Mouse (Mus musculus) kidney, postnatal 14 days (tissue): ENCODE results near the gene Faim2.

Source experiments
- DNase-seq: peaks from one replicate; pipeline ENCODE4 v3.0.0; 2022; ENCODE audit warnings: mixed read lengths

The Faim2 gene

DNA sequence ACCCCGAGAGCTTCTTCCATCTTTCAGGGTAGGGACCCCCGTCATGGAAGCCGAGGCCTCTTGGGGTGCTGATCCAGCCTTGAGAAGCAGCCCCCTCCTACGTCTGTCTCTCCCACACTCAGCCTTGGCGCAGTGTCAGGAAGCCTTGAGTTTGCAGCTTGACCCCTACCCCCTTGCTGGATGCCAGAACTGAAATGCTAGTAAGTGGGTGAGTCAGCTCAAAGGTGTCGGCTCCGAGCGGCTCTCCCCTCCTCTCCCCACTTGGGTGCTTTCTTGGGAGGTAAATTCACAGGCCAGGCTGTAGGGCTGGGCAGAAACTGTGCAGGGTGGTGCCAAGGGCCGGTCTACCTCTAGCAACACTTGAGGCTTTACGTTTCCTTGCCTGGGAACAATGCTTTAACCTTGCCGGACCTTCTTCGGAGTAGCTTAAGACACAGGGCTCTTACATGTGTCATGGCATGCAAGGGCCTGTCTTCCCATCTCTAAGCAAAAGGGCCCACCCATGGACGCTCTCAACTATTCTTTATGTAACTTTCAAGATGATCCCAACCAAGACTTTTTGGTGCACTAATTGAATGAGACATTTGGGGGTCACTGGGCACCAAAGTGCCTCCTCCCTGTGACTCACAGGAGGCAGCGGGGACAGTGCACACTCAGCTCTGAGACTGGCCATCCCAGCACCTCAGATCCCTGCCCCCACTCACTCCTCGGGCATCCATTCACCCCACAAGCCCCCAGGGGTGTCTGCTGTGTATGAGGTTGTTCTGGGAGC lies 22.5 kb downstream of the Faim2 start:
- peak; percentile 28 for DNase-seq

DNA sequence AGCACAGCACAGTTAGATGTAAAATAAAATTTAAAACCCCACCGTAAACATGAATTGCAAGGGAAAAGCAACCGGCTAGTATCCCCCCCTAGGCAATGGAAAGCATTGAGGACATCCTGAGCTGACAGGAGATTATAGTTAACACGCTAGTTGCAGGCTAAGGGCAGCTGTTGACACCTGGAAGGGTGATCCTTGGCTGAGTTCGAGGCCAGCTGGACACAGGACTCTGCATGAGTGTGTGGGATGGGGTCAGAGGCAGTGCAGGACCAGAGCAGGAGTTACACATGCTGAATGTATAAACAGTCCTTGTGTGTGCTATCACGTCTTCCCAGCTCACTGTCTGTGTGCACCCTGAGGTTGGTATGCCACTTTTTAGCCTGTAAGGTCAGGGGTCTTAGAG lies 24.7 kb downstream of the Faim2 start:
- DNase-seq = no peak

DNA sequence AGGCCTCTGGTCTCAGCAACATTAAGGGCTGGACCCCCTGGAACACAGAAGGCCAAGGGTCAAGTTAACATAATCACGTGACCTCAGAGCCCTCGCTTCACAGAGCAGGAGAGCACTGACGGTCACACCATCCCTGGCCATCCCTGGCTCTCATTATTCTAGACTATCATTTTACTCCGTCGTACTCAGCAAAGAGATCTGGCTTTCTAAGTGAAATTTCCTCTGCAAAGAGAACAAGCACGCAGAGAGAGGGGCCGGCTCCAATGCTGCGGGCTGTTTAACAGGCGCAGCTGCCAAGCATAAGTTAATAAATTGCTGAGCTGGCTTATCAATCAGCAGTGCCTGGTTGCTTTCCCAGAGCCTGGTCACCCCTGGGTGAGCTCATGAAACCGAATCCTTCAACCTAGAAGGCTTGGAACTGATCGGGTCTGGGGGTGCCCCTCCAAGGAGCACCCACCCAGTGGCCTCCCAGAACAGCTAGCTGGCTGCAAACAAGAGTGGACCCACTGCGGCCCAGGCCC lies 25.6 kb downstream of the Faim2 start:
- peak; percentile 52 for DNase-seq

DNA sequence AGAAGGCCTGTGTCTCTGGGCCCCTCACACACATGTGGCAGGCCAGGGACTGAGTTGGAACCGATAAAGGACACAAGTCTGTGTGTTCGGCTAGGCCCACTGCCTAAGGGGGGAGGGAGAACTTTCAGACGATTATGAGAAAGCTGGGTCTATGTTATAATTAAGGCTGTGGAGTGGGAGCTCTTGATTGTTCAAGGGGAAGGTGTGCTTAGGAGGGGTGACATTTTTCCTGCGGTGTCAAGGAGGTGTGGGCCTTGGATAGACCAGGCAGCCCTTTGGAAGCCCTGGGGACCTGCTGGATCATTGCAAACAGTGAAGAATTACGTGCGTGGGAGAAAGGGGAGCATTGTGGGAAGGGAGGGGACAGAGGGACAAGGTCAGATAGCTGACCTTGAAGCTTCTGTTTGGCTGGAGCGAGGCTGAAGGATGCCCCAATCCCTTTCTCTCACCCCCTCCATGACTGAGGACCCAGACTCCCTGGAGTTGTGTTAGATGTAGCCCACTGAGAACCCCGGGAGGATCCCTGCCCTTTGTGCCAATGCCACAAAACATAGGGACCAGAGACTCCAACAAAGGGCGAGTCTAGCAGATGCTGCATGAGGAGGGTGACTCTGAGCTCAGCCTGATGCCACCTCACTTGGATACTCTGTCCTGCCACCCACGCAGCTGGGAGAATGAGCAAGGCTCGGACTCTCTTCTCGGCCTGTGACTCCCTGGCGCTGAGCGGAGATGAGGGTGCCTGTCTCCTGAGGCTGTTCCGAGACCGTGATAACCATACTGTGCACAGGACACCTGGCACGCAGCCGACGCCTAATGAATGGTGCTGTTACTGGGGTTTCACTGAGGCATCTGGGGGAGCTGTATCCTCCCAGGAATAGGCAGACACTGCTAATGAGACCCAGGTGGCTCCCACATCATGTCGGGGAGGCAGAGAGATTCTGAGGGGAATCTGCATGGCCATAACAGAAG lies 26.4 kb downstream of the Faim2 start:
- no peak for DNase-seq

DNA sequence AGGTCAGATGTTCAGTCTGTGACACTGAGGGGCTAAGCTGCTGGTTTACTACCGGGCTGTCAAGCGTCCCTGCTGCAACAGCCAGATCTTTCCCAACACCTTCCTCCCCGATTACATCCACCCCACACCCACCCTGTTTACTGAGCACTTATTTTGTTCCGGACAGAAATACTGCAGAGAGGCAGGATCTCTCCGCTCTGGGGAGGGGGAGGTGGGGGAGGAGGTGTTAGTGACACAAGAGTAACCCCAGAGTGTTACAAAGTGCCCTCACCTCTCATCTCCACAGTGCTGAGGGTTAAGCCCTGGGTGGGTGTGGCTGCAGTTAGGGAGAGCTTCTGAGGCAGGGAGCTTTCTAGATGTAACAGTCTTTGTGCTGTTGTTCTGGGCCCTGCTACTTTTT lies 27.6 kb downstream of the Faim2 start:
- no peak for DNase-seq

DNA sequence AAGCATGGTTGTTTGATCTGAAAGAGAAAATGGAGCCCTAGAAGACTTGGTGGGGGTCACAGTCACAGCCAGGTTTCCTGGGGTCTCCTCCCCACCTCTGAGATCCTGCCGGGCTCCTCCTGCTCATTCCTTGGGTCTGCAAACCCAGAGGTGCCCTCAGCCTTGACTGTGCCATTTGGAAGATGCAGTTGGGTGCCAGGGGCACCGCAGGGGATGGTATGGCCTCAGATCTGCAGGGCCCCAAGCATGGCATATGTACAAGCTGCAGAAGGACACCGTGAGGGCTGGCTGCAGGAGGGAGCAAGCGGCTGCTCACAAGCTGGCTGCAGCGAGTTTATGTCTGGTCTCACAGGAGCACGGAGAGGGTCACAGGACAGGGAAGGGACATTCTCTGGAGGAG lies 28.2 kb downstream of the Faim2 start:
- no peak for DNase-seq

DNA sequence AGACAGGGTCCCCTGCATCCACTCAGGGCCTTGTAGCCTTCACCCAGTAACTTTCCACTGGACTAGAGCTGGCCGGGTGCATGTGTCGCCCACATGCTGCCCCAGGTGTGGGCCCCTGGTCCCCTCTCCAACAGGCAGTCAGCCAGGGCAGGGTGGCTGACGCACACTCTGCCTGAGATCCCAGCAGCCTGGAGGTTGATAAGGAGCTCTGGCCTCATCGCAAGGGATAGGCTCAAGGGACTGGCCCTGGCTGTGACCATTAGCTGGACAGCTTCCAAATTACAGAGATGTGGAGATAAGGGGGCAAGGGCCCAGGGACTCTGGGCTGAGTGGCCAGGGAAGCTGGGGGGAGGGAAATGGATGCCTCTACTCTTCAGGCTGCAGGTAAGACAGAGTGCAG lies 29.2 kb downstream of the Faim2 start:
- DNase-seq = peak; percentile 70

DNA sequence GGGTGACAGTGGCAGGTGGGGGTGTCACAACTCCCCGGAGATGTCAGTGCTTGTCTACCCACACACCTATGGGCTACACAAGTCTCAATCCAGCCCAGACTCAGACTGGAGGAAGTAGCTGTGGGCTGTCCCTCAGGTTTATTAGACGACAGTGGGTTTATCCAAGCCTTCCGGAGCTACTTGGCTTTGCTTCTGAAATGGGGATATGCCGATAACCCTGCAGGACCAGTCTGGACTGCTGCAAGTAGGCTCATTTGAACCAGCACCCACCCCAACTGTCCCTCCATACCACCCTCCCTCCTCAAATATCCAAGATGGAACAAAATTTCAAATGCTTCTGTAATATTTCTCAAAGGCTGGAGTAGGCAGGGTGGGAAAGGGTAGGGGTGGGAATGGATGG lies 29.6 kb downstream of the Faim2 start:
- no peak for DNase-seq

DNA sequence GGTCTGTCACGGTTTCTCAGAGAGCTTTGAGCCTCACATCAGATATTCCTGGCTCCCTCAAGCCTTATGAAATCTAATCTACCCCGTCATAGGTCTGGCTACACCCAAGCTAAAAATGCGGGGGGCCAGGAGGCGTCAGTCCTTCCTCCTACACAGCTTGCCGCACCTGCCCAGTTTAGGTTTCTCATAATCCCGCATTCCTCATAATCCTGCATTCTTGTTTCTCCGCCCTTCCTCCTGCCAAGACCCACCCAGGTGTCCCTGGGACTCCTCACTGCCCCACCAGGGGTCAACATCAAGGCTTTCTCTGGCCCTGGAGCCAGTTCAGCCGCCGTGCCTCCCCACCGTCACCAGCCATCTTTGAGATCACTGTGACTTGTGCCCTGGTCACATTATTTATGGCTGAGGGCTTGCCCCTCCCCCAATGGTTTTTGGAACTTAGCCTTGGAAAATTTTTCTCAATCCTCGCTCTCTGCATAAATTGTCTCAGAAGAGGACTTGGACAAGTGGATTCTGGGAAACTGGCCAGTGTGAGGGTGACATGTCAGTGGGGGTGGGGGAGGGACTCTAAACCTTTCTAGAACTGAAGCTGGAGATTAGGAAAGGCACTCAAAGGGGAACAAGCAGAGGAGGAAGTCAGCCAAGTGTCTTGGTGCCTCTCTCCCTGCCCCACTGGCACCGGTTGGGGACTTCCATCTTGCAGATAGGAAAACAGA lies 30.3 kb downstream of the Faim2 start:
- DNase-seq = peak; percentile 89

DNA sequence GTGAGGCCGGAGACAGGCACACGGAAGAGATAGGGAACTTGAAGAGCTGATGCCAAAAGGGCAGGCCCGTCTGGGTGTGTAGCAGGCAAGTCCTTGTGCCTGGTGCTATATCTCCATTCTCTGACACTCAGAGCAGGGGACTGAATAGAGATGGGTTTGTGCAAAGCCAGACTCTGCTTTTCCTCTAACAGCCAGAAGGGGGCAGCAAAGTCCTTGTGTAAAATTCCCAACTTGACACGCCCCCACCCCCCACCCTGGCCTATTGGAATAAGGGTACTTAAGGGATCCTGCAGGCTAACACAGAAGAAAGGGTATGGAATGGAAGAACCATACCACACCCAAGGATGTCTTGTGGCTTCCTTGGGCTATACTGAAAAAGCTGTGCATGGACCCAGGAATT lies 30.9 kb downstream of the Faim2 start:
- DNase-seq = peak; percentile 69

DNA sequence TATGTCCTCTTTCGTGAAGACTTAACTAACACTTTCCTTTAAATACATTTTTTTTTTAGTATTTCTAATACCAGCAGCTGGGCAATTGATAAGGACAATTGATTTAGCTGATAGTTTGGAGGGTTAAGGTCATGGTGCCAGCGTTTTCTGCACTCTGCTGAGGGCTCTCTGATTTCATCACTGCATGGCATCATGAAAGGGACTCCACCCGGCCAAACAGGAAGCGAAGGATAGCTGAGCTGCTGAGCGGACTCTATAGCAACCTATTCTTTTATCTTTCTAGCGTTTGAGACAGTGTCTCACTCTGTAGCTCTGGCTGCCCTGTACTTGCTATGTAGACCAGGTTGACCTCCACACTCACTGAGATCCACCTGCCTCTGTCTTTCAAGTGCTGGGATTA lies 43.2 kb downstream of the Faim2 start:
- no peak for DNase-seq

DNA sequence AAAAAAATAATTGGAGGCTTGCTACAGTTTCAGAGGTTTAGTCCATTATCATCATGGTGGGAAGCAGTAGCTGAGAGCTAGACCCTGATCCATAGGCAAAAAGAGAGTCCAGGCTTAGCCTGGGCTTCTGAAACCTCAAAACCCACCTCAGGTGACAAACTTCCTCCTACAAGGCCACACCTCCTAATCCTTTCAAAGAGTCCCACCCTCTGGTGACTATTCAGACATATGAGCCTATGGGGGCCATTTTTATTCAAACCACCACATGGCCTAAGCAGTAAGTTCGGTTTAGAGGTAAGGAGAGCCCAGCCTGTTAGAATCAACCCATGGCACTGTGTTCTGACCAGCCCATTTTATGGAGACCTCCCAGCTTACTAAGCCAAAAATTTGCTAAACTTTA lies 52.2 kb downstream of the Faim2 start:
- DNase-seq = no peak

DNA sequence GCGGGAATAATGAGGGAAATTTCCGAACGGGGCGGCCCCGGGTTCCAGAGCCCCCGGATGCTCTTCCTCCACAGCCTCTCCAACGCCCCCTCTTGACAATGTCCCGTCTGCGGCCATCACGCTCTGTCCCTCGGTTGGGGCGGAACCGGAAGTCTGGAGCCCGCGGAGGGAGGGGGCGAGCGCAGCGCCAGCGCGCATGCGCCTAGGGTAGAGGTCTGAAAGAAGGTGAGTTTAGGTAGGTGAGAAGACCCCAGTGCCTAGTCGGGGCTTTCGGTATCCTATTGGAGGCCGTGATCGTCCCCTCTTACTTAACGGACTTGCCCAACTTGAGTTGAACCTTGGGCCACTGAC lies 53.4 kb downstream of the Faim2 start, which contains the start of gene Bcdin3d:
Bcdin3d (minus strand) TSS at position 155 of the 351 bp plus-strand sequence.
- peak; percentile 92 for DNase-seq

DNA sequence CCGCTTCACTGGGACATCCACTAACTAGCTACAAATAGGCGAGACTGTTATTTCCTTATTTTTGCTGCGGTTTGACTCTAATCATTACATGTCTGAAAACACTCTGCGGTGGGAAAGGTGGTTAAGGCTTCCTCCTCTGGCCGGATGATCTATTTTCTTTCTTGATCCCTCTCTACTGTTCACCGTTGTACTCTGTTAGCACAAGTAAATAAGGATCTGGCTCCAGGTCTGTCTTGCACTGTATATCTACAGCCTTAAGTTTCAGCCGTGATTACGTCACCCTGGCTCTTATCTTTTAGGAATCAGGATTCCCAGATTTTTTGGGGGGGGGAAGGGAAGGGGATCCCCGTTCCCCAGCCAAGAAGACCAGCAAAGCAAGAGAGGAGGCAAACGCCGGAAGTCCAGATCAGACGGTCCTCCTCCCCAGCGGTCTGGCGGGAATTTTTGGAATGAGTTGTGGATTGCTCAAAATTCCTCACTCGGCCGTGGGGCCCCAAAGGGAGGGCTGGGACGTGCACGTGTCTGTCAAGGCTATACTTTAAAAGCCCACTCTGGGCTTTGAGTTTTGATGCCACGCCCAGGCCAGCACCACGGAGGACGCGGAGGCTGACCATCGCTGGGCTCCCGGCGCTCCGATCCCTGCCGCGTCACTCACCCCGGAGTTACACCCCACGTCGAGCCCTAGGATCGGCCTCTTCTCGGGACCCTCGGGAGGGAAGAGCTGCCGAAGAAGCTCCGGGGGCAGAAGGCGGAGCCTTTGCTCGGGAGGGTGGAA lies 54.0 kb downstream of the Faim2 start:
- peak; percentile 81 for DNase-seq

DNA sequence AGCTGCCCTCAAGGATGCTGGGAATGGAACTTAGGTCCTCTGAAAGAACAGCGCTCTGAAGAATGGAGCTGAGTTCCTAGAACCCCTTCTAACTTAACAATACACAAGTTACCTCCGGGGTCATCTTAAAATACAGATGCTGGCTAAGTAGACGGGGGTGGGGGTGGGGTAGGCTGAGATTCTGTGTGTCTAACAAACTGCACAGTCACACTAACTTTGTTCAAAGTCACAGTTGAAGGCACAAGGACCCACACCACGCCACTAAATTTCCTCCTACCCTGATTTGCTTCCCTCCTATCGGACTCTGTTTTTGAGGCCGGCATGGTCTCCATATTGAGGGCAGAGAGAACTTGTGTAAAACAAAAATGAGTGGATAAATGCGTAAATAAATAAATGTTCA lies 55.0 kb downstream of the Faim2 start:
- no peak for DNase-seq

DNA sequence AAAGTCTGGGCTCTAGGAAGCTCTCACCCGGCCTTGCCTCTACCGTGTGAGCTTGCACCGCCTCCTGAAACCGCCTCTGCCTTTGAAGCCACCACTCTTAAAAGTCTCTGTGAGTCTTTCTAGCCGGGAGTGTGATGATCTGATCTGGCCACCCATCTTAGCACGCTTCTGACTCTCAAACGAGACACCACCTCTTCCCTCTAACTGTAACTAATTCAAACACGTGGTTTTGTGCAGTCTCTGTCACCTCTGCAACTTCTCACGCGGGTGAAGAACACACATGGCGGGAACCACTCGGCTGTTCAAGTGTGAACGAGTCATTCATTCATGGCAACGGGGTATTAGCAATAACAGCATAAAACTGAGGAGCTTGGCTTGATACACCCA lies 56.3 kb downstream of the Faim2 start:
- no peak for DNase-seq

DNA sequence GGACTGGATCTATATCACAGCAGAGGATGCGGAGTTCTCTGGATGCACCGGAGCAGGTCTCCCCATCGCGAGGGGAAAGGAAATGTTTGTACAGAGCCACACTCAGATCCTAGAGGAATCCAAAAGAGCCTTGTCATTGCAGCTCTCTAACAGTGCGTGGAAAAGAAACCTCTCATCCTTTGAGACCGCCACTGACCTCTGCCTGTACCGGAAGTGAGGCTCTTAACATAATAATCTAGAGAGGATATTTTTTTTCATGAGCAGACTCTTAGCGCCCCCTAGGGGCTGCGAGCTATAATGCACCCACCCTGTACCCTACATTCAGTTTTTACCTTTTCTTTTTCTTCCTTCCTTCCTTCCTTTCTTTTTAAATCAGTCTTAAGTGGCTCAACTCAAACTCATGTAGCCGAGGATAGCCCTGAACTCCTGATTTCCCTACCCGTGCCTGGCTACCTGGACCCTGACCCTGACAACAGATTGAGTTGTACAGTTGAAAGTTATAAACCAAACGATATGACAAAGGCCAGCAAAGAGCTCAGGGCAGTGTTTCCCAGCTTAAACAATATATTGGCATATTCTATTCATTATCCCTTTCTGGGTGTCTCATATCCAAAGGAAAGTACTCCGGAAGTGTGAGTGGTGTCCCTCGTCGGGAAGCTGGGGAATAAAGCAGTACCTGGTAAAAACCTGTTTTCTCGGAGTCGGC lies 56.8 kb downstream of the Faim2 start:
- DNase-seq = peak; percentile 75

DNA sequence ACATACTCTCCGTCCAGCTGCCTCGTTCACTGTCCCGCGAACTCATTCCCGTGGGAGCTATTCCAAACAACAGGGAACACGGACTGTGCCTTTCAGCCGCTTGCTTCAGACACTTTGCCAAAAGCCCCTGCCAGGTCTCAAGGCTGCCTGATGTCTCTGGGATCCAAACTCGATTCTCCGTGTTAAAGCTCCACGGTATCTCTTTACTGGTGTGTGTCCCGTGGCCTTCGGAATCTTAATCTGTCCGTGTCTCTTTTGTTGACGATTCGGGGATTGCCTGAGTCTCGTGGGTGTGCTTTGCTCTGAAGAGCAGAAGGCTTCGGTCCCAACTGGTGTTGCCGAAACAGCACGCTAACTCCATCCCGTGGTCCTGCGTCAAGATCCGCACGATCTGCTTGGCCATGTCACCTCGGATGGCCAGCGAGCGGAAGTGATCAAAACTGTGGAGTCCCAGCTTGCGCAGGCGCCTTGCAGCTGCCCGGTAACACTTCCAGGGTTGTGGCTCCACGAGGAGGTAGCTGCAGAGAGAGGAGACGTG lies 57.7 kb downstream of the Faim2 start:
- DNase-seq = peak; percentile 45

DNA sequence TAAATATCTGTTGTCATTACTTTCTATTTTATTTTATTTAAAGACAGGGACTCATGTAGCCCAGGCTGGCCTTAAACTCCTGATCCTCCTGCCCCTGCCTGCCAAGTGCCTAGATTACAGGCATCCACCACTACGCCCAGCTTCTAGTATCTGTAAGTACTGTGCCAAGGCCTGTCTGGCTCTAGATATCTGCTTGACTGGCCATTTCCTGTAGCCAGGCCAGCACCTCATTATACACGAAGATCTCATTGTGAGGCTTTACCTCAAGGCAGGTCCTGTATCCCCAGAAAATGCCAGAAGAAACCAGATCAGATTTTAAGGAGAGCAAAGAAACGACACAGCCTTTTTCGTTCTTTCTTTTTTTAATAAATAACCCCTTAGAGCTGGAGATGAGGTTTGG lies 58.2 kb downstream of the Faim2 start:
- no peak for DNase-seq

DNA sequence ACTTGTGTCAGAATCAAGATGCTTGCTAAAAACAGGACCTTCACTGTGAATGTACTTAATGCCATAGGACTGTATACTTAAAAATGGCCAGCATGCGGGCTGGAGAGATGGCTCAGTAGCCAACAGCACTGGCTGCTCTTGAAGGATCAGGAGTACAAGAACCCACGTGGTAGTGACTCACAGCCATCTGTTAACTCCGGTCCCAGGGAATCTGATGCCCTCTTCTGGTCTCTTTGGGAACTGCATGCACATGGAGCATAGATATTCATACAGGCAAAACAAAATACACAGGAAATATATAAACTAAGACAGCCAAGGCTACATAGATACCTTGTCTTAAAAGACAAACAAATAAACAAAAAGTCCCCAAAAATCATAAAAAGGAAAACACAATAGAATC lies 58.9 kb downstream of the Faim2 start:
- peak; percentile 87 for DNase-seq

DNA sequence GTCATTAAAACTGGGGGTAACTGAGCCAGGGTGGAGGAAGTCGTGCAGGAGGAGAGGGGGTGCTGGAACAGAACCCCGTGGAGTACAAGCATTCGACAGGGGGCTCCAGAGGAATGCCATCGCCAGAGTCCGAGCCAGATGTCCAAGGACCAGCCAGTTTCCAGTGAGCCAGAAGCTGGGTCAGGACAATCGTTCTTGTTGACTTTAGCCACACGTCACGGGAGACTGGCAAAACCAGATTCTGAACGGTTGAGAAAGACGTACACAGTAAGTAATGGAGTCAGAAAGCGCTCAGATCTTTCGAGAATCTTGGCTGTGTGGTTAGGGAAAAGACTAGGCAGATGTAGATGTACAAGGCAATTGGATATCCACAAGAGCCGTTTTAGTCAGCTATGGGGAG lies 64.8 kb downstream of the Faim2 start:
- DNase-seq = no peak
